Mouse (Mus musculus) spleen, postnatal 36 days (tissue): ENCODE measurements around the gene Txnrd2.
A peak's percentile ranks its signal among the peaks of the same experiment; 100 is the strongest.

ENCODE experiments used
- DNase-seq, 2 experiments: peaks; one replicate each; pipeline ENCODE4 v3.0.0; 2022; ENCODE audit warnings: low spot score in 2 of 2, mixed read lengths in 1 of 2

The Txnrd2 gene

DNA sequence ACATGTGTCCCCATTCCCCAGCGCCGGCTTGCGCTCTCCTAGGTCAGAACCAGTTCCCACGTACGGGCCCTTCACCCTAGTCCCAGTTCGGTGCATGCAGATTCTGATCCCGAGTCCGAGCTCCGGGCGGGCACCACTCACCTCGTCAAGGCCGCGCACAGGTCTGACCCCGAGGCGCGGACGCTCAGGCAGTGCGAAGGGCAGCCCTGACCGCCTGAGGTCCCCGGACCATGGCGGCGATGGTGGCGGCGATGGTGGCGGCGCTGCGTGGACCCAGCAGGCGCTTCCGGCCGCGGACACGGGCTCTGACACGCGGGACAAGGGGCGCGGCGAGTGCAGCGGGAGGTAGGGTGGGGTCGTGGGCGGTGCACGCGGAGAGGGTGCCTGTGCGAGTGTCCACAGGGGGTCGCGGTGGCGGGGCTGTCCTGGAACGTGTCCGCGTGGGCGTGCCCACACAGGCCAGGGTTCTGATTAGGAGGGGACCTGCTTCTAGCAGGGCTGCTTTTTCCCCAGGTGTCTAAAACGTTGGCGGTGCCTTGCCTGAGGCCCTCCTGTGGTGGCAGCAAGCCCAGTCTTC, at the start of gene Txnrd2:
Txnrd2 (plus strand) TSS at position 170 of the 577 bp plus-strand sequence.
- peak; percentile 77 to 80 for DNase-seq

DNA sequence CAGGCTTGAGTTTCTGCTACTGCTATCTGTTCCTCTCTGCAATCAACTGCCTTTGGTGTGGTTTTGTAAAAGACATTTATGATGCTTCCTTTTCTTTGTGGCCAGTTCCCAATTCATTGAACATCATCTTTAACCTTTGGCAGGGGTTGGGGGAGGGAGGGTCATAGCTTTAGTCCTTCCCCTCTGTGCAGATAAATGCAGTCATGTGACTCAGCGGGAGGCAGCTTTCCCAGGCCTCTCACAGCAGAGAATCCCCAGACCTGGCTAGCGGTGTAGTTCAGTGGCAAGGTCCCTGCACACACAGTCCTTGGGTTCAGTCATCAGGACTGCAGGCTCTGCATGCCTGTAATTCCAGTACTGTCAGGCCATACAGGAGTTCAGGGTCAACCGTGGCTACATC, 49.0 kb upstream of the Txnrd2 start:
- no peak for DNase-seq

DNA sequence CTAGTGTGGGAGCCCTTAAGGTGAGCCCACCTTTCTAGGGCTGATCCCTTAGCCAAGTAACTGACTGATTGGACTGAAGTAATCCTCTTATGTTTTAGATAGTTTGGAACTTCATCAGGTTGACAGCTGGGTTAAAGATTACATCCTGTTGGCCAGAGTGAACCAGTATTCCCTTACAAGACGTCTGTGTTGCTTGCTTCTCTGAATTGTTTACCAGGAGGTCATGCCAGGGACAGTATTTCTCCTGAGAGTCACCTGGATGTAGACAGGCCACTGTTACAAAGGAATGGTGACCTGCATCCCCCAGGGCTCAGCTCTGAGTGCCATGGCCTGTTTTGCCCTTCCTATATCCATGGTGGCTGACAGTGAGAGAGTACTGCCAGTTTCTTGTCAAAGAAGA, 47.7 kb upstream of the Txnrd2 start:
- no peak for DNase-seq

DNA sequence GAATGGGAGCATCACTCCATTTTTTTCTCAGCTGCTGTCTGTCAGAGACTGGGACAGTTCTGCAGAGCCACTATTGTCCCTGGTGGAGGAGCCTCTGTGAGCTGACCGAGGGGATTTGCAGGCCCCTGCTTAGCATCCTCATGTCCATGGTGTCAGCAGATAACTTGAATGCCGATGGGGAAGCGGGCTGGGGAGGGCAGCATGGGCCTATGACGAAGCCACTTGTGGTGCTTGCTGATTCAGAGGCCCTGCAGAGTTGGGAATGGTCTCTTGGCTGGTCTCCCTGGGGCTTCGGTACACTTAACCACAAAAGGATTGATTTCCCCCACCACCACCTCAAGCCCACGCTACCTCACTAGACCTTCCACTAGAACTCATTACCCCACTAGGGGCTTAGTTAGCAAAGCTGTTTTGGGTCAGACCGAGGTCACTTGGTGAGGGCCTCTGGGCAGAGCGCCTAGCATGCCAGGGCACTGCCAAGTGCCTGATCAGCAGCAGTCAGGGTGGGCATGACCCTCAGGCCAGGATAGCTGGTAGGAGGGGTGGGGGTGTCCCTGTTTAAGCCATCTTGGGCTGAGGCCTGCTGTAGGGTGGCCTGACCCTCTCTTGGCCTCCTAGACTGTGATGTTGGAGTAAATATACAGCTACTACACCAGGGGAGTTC, 46.7 kb upstream of the Txnrd2 start:
- DNase-seq, result no peak

DNA sequence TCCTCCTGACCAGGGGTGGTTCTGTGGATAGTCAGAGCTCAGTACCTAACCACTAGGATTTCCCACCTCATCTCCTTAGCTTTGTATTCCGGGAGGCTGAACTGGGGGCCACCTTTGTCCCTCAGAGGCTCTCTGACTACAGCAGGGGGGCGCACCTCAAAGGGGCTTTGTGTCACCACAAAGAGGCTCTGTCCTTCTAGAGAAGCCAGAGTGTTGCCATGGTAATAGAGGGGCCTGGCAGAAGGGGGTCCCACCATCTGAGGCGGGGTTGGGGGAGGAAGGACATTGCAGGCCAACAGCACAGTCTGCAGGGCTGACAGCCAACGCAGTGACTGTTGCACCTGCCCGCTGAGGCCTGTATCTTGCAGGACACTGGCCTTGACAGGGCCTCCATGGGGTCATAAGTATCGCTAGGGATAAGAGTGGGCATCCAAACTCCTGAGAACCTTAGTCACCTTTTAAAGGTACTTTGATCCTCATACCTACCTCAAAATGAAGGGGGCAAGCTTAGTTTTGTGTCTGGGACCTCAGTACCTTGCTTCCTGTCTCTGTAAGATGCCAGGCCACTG, 45.6 kb upstream of the Txnrd2 start:
- no peak for DNase-seq

DNA sequence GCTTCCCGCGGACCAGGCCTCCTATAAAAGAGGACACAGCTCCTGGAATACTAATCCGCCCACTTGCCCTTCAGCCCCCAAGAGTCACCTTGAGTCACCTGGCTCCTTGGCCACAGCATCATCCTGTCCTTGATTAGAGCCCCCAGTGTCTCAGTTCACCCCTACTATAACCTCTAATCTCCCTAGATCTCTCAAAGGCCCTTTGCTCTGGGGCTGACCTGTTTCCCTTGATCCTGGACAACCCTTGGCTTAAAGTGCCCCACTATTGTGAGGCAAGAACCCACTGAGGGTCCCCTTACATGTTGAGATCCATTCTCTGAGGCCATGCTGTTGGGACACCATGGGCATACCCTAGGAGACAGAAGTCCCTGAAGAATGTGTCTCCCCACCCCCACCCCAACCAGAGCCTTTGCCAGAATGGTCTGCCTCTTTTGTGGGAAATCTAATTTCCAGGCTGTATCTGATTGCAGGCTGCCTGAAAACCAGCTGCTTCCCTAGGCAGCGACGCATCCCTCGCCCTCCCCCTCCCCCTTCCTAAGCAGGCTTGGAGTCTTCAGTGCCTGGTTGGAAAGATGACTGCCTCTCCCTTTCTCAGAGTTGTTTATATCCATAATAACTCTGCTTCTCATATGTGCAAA, 44.4 kb upstream of the Txnrd2 start:
- no peak for DNase-seq

DNA sequence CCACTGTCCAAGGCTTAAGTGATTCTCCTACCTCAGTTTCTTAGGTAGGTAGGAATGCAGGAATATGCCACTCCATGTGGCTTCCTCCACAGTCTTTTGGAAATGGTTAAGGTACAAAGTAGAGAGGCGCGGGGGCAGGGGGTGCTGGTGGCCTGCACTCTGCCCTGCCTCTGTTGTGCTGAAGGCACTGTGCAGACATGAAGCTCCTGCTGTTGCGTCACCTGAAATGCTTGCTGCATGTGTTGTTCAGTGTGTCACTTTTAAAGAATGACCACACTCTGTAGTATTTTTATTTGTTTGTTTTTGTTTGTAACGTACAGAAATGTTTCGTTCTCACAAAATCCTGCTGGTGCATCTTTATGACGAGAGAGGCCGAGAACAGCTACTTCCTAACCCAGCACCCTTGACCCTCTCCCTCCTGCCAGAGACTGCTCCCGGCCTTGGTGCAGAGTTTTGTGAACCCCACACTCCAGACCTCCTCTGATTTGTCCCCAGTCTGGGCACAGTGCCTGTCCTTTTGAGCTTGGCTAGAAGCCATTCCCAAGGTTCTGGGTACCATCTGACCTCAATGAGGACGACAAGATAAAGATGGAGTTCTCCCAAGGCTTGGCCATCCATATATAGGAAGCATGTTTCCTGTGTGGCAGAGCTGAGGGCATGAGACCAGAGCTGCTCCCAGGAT, 43.0 kb upstream of the Txnrd2 start:
- DNase-seq, result no peak

DNA sequence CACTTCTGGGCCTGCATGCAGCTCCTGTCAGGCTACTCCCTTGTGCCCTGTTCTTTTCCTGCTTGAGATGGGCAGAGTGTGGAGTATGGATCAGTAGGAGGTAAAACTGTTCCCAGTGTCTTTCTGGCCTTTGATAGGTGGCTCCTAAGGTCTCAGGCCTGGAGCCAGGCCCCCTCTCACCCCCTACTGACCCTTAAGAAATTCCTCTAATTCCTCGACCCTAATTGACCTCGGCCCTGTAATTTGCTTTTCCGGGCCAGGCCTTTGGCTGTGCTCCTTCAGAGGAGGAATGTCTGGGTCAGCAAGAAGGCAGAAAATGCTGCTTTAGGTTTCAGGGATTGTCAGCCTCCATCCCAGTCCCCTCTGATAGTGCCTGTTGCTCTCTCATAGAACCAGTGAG, 42.4 kb upstream of the Txnrd2 start:
- DNase-seq, result no peak

DNA sequence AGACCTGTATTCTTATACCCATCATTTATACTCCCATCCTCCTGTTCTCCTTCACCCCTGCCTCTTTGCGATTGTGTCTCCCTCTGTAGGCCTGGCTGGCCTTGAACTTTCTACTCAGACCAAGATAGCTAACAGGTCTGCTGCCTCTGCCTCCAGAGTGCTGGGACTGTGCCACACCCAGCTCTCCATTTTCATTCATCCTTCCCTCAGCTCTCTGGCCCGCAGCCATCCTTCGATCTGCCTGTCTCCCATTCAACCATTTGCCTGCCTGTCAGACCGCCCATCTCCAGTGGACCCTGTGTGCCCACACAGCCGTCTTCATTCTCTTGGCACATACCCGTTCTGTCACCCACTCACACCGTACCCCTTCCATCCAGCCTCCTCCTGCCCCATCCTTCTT, 42.0 kb upstream of the Txnrd2 start:
- no peak for DNase-seq

DNA sequence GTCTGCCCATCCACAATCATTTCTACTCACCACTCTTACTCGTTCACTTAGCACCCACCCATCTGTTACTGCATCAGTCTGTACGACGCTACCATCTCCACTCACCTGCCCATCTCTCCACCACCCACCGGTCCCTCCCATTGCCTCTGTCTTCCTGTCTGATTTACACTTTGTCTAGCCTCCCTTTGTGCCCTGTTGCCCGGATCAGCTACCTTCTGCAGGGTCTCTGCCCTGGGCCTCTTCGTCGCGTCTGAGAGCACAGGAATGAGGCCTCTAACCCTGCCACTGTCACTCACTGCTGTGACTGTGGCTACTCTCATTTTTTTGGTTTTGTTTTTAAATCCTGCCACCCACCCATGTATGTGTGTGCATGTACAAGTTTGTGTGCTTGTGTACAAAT, 41.5 kb upstream of the Txnrd2 start:
- DNase-seq, result no peak

DNA sequence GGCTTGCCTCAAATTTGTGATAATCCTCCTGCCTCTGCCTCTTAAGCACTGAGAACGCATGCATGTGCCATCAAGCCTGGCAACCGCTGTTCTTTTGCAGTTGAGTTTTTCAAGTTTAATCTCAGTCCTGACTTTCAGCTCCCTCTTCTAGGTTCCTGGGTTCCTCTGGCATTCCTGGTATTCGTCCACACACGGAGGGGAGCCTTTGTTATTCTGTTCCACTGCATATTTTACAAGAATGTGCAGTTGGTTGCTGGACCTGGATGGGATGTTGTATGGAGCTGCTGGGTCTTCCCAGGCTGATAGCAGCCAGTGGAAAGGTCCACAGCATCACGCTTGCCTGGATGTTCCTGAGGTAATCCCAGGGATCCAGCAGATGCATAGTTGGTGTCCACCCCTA, 40.8 kb upstream of the Txnrd2 start:
- DNase-seq, result no peak

DNA sequence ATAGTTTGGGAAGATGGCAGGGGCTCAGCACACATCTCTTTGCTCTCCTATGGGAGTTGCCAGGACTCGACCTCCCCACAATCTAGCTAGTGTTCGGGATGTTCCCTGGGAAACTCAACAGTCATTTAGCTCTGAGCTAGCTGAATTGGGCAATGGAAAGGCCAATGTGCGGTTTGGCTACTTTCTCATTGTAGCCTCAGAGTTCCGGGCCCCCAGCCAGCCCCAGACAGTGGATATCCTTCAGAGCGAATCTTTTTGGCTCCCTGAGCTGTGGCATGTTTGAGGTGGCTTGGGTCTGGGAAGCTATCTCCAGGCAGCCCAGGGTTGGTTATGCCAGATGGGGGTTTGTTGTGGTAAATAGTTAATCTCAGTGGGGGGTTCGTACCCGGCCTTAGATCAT, 39.7 kb upstream of the Txnrd2 start:
- DNase-seq, result no peak

DNA sequence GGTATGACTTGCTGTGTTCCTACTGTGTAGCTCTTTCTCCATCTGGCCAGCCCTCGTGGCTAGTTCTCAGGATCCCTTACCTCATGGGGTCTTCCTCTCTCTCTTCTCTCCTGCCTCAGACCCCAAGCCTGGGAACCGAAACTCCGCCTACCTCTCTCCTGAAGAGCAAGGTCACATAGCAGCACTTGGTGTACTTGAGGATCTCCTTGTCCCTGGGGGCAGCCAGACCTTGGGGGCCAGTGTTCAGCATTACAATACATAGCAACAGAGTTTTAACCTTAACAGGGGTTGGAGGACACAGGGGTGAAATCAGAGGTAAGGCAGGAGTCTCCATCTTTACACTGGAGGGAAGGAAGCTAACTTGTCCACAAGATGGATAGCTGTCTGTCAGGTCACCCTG, 39.2 kb upstream of the Txnrd2 start:
- no peak for DNase-seq

DNA sequence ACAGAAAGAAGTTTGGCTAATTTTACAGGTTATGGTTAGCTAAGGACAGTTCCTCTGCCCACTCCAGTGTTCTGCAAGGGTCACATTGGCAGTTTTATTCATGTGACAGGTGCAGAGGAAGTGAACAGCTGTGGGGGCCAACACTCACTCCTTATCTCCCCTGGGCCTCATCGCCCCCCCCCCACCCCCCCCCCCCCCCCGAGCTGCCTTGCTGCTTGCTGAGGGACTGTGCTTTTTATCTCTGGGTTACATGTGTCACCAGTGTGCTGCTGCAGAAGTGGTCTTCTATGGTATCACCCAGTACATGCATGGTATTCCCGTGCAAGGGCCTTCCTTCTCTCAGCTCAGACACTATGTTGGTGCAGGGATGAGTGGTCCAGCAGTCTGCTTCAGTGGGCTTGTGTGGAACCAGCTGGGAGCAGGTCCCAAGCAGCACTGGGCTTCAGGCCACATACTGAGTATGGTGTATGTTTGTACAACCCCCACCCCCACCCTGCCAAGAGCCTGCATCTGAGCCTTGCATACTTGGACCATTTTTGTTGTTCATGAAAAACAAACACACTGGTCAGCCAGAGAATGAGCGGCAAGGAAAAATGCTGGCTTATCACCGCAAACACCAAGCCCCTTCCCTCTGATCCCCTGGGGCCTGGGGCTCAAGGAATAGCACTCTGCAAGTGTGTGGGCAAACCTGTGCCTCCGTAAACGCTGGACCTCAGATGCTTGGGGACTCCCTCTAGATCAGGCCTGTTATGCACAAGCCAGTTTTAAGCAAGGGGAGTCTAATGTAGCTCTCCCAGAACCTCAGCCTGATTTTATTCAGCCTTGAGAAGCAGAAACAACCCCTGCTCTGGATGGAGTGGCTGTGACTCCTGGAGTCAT, 38.2 kb upstream of the Txnrd2 start:
- no peak for DNase-seq

DNA sequence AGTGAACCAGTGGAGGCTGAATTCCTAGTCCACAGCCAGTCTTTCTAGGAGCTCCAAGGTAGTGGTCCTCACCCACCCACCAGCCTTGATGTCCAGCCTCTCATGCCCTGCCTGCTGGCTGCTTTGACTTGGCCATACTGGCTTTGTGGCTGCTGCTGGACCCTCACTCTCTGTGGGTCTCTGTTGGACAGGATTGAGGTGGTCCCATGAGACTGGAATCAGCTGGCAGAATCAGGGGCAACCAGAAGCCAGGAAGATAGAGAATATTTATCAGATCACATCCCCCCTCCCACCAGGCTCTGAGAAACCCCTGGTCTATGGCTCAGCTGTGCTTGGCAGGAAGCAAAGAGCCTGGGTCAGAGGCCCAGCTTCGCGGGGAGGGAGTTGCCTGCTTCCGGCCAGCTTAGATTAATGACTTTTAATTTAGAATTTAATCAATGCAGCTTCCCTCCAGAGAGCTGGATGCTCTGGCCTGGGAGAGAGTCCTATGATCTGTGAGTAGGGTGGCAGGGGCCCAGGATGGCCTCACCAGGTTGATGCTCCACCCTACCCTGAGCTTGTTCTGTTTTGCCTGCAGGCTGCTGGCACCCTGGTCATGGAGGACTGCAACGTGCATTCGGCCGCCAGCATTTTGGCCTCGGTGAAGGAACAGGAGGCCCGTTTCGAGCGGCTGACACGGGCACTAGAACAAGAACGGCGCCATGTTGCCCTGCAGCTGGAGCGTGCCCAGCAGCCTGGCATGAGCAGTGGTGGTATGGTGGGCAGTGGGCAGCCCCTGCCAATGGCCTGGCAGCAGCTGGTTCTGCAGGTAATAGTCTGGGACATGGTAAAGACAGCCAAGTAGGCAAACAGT, 37.4 kb upstream of the Txnrd2 start:
- DNase-seq, result no peak

DNA sequence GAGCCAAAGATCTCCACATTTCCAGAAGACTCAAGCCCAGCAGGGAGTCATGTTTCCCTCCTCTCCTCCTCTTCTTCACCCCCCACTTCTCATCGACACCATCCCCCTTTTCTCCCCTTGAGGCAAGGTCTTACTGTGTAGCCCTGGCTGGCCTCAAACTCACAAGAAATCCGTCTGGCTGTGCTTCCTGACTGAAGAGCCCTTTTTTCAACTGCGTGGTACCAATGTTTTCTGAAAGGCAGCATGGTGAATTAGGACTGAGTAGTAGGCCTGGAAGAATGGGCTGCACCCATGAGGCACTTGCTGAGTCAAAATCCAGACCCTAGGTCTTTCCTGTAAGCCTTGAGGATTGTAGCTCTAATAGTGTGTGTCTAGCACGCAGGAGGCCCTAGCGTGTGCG, 35.8 kb upstream of the Txnrd2 start:
- no peak for DNase-seq

DNA sequence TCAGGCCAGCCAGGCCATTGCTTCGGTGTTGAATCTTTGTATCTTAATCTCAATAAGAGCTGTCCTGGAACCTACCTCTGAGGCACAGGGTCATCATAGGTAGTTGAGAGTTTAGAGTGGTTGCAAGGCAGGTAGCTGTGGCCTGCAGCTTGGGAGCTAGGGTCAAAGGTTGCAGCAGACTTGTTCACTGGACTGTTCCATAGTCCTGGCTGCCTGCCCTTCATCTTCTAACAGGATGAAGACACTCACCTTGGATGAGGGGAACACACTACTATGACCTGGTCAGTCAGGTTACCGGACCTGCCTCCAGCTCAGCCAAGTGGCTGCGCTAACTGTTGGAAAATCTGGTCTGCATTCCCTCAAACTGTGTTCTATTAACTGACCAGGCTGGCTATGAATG, 35.1 kb upstream of the Txnrd2 start:
- no peak for DNase-seq

DNA sequence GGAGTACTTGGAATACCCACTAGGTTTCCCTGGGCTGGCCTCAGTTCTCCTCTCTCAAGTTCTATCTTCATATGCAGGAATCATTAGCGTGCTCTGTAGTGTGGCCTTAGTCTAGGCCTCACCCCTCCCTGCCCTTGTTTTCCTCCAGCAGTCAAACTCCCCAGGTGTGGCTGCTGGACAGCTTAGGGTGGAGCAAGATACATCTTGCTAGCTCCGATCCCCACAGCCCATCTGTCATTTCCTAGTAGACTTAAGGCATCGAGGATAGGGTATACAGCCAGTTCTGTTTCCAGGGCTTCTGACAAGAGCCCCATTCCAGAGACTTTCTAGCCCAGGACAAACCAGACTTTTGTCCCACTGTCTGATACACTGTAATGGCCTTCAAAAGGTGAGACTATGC, 34.5 kb upstream of the Txnrd2 start:
- no peak for DNase-seq

DNA sequence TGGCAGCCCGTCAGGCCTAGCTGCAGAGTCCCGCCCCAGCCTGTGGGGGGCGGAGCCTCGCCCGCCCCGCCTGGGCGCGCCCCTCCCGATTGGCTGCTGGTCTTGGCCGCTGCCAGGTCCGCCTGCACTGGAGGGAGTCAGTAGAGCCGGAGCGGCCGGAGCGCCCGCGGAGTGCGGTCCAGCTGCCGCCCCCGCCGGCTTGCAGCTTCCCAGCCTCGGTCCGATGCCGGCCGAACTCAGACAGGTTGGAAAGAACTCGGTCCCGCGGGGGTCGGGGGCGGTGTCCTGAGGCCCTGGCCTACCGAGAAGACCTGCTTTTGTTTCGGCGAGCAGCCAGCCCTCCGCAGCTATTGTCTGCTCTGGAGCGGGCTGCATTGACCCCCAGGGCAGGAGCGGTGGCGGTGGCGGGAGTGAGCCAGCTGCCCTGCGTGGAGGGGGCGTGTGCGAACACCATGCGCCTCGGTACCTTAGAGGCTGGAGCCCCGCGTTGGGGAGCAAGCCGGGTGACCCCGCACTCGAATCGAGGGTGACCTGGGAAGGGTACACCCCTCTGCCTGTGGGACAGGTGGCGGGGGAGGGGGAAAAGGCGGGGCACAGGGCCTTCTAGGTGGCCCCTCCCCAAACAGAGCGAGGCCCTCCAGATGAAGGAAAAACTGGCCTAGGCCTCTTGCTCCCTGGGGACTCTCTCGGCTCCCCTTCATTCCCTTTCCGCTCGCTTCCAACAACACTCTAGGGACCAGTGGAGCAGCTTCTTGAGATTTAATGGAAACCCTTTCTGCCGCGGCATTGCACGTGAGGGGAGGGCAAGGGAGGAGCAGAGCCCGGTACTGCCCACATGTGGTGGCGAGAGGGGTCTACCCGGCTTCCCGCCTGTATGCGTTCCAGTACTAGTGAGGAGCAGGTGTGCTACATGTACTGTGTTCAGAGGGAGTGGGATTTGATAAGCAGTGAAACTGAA, 33.4 kb upstream of the Txnrd2 start:
- DNase-seq, result peak; percentile 90
